Mouse (Mus musculus) c-Kit-positive CD71-positive TER-119-negative erythroid progenitor cells, embryonic 14.5 days (primary cell): ENCODE results near the gene Odf4.
A peak's percentile ranks its signal among the peaks of the same experiment; 100 is the strongest.
"Not testable (repeated sequence)": the region's sequence is repeated elsewhere in the genome, so short reads cannot be mapped to it uniquely, and the experiment has no call there.

Experiments
- DNase-seq: peaks from one replicate; pipeline ENCODE4 v3.0.0-alpha.2; 2013; ENCODE audit warnings: low read depth

The Odf4 gene

GRCm38 (mm10) chr11:68926981-68927380 is at the start of gene Odf4:
Odf4 (minus strand) TSS chr11:68927081.
- DNase-seq: no peak

GRCm38 (mm10) chr11:68975601-68976000 is 48.7 kb upstream of the Odf4 start:
- no peak for DNase-seq

- no peak for DNase-seq
Measured at GRCm38 (mm10) chr11:68975085-68975484, 48.2 kb upstream of the Odf4 start, which contains the start of gene Rangrf. Rangrf (minus strand) TSS chr11:68975185.

- DNase-seq: no peak
Measured at GRCm38 (mm10) chr11:68974059-68974450, 47.2 kb upstream of the Odf4 start.

GRCm38 (mm10) chr11:68973250-68974058 is 46.6 kb upstream of the Odf4 start:
- peak; percentile 83 for DNase-seq

GRCm38 (mm10) chr11:68970232-68970631 is 43.4 kb upstream of the Odf4 start:
- DNase-seq: no peak

GRCm38 (mm10) chr11:68968752-68969151 is 41.9 kb upstream of the Odf4 start:
- DNase-seq: no peak

- peak; percentile 88 for DNase-seq
Measured at GRCm38 (mm10) chr11:68967337-68968282, 40.7 kb upstream of the Odf4 start, which contains the start of gene Slc25a35. Slc25a35 (plus strand) TSS chr11:68968131.

GRCm38 (mm10) chr11:68966554-68966953 is 39.7 kb upstream of the Odf4 start:
- no peak for DNase-seq

GRCm38 (mm10) chr11:68965845-68966244 is 39.0 kb upstream of the Odf4 start:
- peak; percentile 57 for DNase-seq

GRCm38 (mm10) chr11:68965050-68965449 is 38.2 kb upstream of the Odf4 start:
- no peak for DNase-seq

- no peak for DNase-seq
Measured at GRCm38 (mm10) chr11:68963405-68963804, 36.5 kb upstream of the Odf4 start.

- not testable (repeated sequence) for DNase-seq
Measured at GRCm38 (mm10) chr11:68962159-68962558, 35.3 kb upstream of the Odf4 start.

GRCm38 (mm10) chr11:68961596-68961995 is 34.7 kb upstream of the Odf4 start:
- no peak for DNase-seq

GRCm38 (mm10) chr11:68957971-68958370 is 31.1 kb upstream of the Odf4 start:
- no peak for DNase-seq

GRCm38 (mm10) chr11:68957308-68957707 is 30.4 kb upstream of the Odf4 start, which contains the start of gene Arhgef15:
Arhgef15 (minus strand) TSS chr11:68957480.
- no peak for DNase-seq

- no peak for DNase-seq
Measured at GRCm38 (mm10) chr11:68956697-68957096, 29.8 kb upstream of the Odf4 start.

- no peak for DNase-seq
Measured at GRCm38 (mm10) chr11:68956107-68956506, 29.2 kb upstream of the Odf4 start.

- no peak for DNase-seq
Measured at GRCm38 (mm10) chr11:68955473-68955872, 28.6 kb upstream of the Odf4 start.

- no peak for DNase-seq
Measured at GRCm38 (mm10) chr11:68954408-68954807, 27.5 kb upstream of the Odf4 start.

GRCm38 (mm10) chr11:68953903-68954302 is 27.0 kb upstream of the Odf4 start:
- DNase-seq: no peak

- no peak for DNase-seq
Measured at GRCm38 (mm10) chr11:68947542-68947993, 20.7 kb upstream of the Odf4 start.
